Mouse (Mus musculus) myocyte (in vitro differentiated cells): ENCODE results near the gene Syne2.

ENCODE experiments used
- MAX ChIP-seq: IDR thresholded peaks from one replicate; pipeline ENCODE4 v1.6.1; 2011; ENCODE audit warnings: low read depth, mild to moderate bottlenecking, control low read depth
- MYOD1 ChIP-seq, 3 experiments: IDR thresholded peaks; one replicate each; pipeline ENCODE4 v1.6.1; 2011; ENCODE audit warnings: control low read depth in 2 of 3, low read depth in 2 of 3, mild to moderate bottlenecking in 2 of 3, moderate library complexity in 1 of 3; ENCODE audit not compliant: insufficient read length in 2 of 3, control insufficient read depth in 1 of 3
- POLR2A ChIP-seq: IDR thresholded peaks from one replicate; pipeline ENCODE4 v1.6.1; 2011; ENCODE audit warnings: low read depth, mild to moderate bottlenecking, control low read depth, moderate library complexity; ENCODE audit not compliant: insufficient read length
- REST ChIP-seq: IDR thresholded peaks from one replicate; pipeline ENCODE4 v1.6.1; 2011; ENCODE audit warnings: mild to moderate bottlenecking, control low read depth, moderate library complexity; ENCODE audit not compliant: insufficient read depth, insufficient read length
- TCF12 ChIP-seq: IDR thresholded peaks from one replicate; pipeline ENCODE4 v1.6.1; 2011; ENCODE audit warnings: mild to moderate bottlenecking, control low read depth; ENCODE audit not compliant: poor library complexity, insufficient read depth, severe bottlenecking
- TCF3 ChIP-seq: IDR thresholded peaks from one replicate; pipeline ENCODE4 v1.6.1; 2011; ENCODE audit warnings: low read depth, control low read depth; ENCODE audit not compliant: insufficient read length

DNA sequence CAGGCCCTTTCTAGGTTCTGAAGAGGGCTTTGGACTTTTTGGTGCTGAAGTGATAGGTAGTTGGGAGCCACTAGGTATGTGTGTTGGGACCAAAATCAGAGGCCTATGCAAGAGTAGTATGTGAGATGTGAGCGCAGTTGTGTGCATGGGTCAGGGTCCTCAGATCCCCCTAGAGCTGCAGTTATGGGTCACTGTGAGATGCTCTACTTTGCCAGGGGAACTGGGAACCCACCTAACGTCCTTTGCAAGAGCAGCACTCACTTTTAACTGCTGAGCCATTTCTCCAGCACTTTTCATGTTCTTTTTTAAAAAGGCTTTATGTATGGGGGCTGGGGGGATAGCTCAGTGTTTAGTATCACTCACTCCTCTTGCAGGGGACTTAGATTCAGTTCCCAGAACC is 69.0 kb downstream of the Syne2 start:
- no peak for TF ChIP-seq TCF12
- no peak for TF ChIP-seq POLR2A
- TF ChIP-seq MAX, result no peak
- no peak for TF ChIP-seq REST
- TF ChIP-seq MYOD1 (IDR thresholded peaks at IDR 0.05; ENCODE audit: control insufficient read depth in 1 of 3, insufficient read length in 2 of 3, low read depth in 2 of 3), result no peak
- TF ChIP-seq TCF3, result no peak
